Mouse (Mus musculus) right cerebral cortex, postnatal 14 days (tissue): ENCODE data around the gene Hbb-y.
"Not testable (repeated sequence)": the region's sequence is repeated elsewhere in the genome, so short reads cannot be mapped to it uniquely, and the experiment has no call there.

ENCODE experiments used
- DNase-seq: peaks from one replicate; pipeline ENCODE4 v3.0.0; 2022

Hbb-y gene

GRCm38 (mm10) chr7:103812174-103812573, 40.8 kb downstream of the Hbb-y start:
- DNase-seq: no peak

GRCm38 (mm10) chr7:103811223-103811845, 41.7 kb downstream of the Hbb-y start:
- no peak for DNase-seq

GRCm38 (mm10) chr7:103810746-103811145, 42.3 kb downstream of the Hbb-y start:
- DNase-seq: no peak

GRCm38 (mm10) chr7:103810296-103810695, 42.7 kb downstream of the Hbb-y start:
- no peak for DNase-seq

GRCm38 (mm10) chr7:103809801-103810155, 43.2 kb downstream of the Hbb-y start:
- no peak for DNase-seq

GRCm38 (mm10) chr7:103808971-103809800, 43.8 kb downstream of the Hbb-y start:
- no peak for DNase-seq

GRCm38 (mm10) chr7:103808120-103808519, 44.9 kb downstream of the Hbb-y start:
- DNase-seq: not testable (repeated sequence)

- DNase-seq: no peak
These were observed 46.2 kb downstream of the Hbb-y start for GRCm38 (mm10) chr7:103806856-103807255.
